Mouse (Mus musculus) ES-E14 (cell line): ENCODE measurements around the gene Gfer. TPM values are rescaled to one million over a fixed set of nuclear protein-coding genes. Genes with fewer than 3 reads are reported as not detected.

Experiments used
- DNase-seq: peaks from one replicate; pipeline ENCODE4 v3.0.0-alpha.2; 2013; ENCODE audit warnings: low read depth, low spot score
- H3K27ac ChIP-seq: 2 replicates; pipeline ENCODE4 v1.5.1; 2012; ENCODE audit warnings: low read depth, mild to moderate bottlenecking, low read length, moderate library complexity, mixed read lengths; ENCODE audit not compliant: poor library complexity, insufficient read depth, severe bottlenecking
- H3K36me3 ChIP-seq: 2 replicates; pipeline ENCODE4 v1.6.1; 2012; ENCODE audit warnings: mild to moderate bottlenecking, low read length, moderate library complexity, mixed read lengths; ENCODE audit not compliant: control insufficient read depth, poor library complexity, insufficient read depth, severe bottlenecking
- H3K4me1 ChIP-seq, 2 experiments: fragments of 150-350 bp in 1 of 2; sonication (generic) in 1 of 2; 2 replicates each; pipeline ENCODE4 v1.6.1; 2012; ENCODE audit warnings: low read length in 2 of 2, mild to moderate bottlenecking in 1 of 2, mixed read lengths in 1 of 2; ENCODE audit not compliant: control insufficient read depth in 2 of 2, insufficient read depth in 2 of 2, poor library complexity in 1 of 2
- H3K4me3 ChIP-seq, 2 experiments: fragments of 150-350 bp in 1 of 2; sonication (generic) in 1 of 2; 2 replicates each; pipeline ENCODE4 v1.5.1; 2012; ENCODE audit warnings: low read length in 2 of 2, low read depth in 1 of 2, mild to moderate bottlenecking in 1 of 2, mixed read lengths in 1 of 2; ENCODE audit not compliant: insufficient read depth in 1 of 2, poor library complexity in 1 of 2, severe bottlenecking in 1 of 2
- H3K9ac ChIP-seq: 2 replicates; pipeline ENCODE4 v1.6.1; 2012; ENCODE audit warnings: low read depth, mild to moderate bottlenecking, low read length, mixed read lengths; ENCODE audit not compliant: poor library complexity, insufficient read depth, severe bottlenecking
- H3K9me3 ChIP-seq: fragments of 150-350 bp; sonication (generic); 2 replicates; pipeline ENCODE4 v1.6.1; 2012; ENCODE audit warnings: low read depth, mild to moderate bottlenecking, low read length; ENCODE audit not compliant: control insufficient read depth, insufficient read depth
- CHD2 ChIP-seq: IDR thresholded peaks from 2 replicates; pipeline ENCODE4 v1.6.1; 2014; ENCODE audit warnings: mild to moderate bottlenecking, low read depth, low read length, inconsistent platforms
- HCFC1 ChIP-seq: IDR thresholded peaks from 2 replicates; pipeline ENCODE4 v1.6.1; 2012; ENCODE audit warnings: low read length, inconsistent platforms, borderline replicate concordance; ENCODE audit not compliant: insufficient read depth
- MAFK ChIP-seq: IDR thresholded peaks from 2 replicates; pipeline ENCODE4 v1.6.1; 2014; ENCODE audit warnings: mild to moderate bottlenecking, low read depth, low read length, inconsistent platforms; ENCODE audit not compliant: insufficient read depth
- ZC3H11A ChIP-seq: IDR thresholded peaks from 2 replicates; pipeline ENCODE4 v1.6.1; 2012; ENCODE audit warnings: low read depth, mild to moderate bottlenecking, inconsistent platforms, low read length, borderline replicate concordance
- ZNF384 ChIP-seq: IDR thresholded peaks from 2 replicates; pipeline ENCODE4 v1.6.1; 2012; ENCODE audit warnings: low read depth, low read length, inconsistent platforms
- in situ Hi-C, 2 experiments: fragments of 600-800 bp; cut with MboI; formaldehyde crosslinking; loops; one replicate each; pipeline ENCODE4 v1.15.1; 2025; ENCODE audit warnings: low sequenced_read_pairs in 2 of 2, inconsistent platforms in 1 of 2; ENCODE audit not compliant: unreplicated experiment in 2 of 2
- total RNA-seq: library from RNA; depleted of rRNA; stranded (reverse); fragments of 300-350 nt; gene quantifications from 2 replicates; pipeline ENCODE4 v1.2.3, GENCODE M21; 2012

Gene Gfer
- total RNA-seq, 1 experiment, result 61.8 TPM

- H3K4me1 ChIP-seq, result no peaks in the 10 kb centered on the region; a peak in 1 of 4 replicates
- peaks cover 22% of the 10 kb centered on the region for H3K36me3 ChIP-seq
- TF ChIP-seq CHD2 (no peak), HCFC1 (no peak), ZNF384 (no peak), MAFK (no peak), ZC3H11A (no peak)
- H3K27ac ChIP-seq, result peak overlapping the region; percentile 60; the same call in 1 of the 2 replicates
- in situ Hi-C loops, result no loop called here
- DNase-seq, result no peak
- H3K4me3 ChIP-seq, result peak overlapping the region; percentile 83 to 96
- H3K9me3 ChIP-seq, result no peaks in the 10 kb centered on the region
- H3K9ac ChIP-seq, result peak overlapping the region; percentile 53; the same call in 1 of the 2 replicates
Observed at GRCm38 (mm10) chr17:24707801-24708425, 12.0 kb upstream of the Gfer start.

- no peaks in the 10 kb centered on the region; a peak in 1 of 4 replicates for H3K4me1 ChIP-seq
- H3K27ac ChIP-seq, result peak within 1 kb of the TSS; percentile 60
- H3K36me3 ChIP-seq, result peaks cover 27% of the 10 kb centered on the region
- in situ Hi-C loops, result no loop called here
- no peak for TF ChIP-seq ZC3H11A
- TF ChIP-seq MAFK, result no peak
- no peak for TF ChIP-seq CHD2
- peak; percentile 82 for TF ChIP-seq HCFC1
- TF ChIP-seq ZNF384, result no peak
- H3K9ac ChIP-seq, result peak within 1 kb of the TSS; percentile 96
- peak within 1 kb of the TSS; percentile 83 to 96 for H3K4me3 ChIP-seq
- DNase-seq, result peak; percentile 93
- H3K9me3 ChIP-seq, result no peaks in the 10 kb centered on the region
Observed at GRCm38 (mm10) chr17:24706982-24707800, 11.2 kb upstream of the Gfer start, which contains the start of gene Tbl3. Gene Tbl3 (minus strand): TSS chr17:24707660.

- Histone ChIP-seq H3K9ac (no peak overlapping the region), H3K4me3 (no peak overlapping the region), H3K4me1 (no peaks in the 10 kb centered on the region; a peak in 1 of 4 replicates), H3K9me3 (no peaks in the 10 kb centered on the region), H3K27ac (no peak overlapping the region), H3K36me3 (peaks cover 41% of the 10 kb centered on the region)
- in situ Hi-C loops, result no loop called here
- no peak for TF ChIP-seq MAFK
- no peak for TF ChIP-seq HCFC1
- no peak for TF ChIP-seq ZC3H11A
- TF ChIP-seq ZNF384, result no peak
- TF ChIP-seq CHD2, result no peak
- DNase-seq, result no peak
Observed at GRCm38 (mm10) chr17:24705821-24706220, 9.9 kb upstream of the Gfer start.

GRCm38 (mm10) chr17:24701251-24701650, 5.3 kb upstream of the Gfer start:
- in situ Hi-C loops, result no loop called here
- peaks cover 55% of the 10 kb centered on the region for H3K36me3 ChIP-seq
- no peak overlapping the region for H3K27ac ChIP-seq
- H3K9me3 ChIP-seq, result no peaks in the 10 kb centered on the region
- no peak overlapping the region for H3K4me3 ChIP-seq
- no peak overlapping the region for H3K9ac ChIP-seq
- peaks cover 11 to 13% of the 10 kb centered on the region in 2 experiments for H3K4me1 ChIP-seq
- TF ChIP-seq ZC3H11A (no peak), CHD2 (no peak), HCFC1 (no peak), ZNF384 (no peak), MAFK (no peak)
- DNase-seq, result no peak
